Mouse (Mus musculus) forebrain, embryonic 14.5 days (tissue): ENCODE results near the gene Gm10638. TPM values are rescaled to one million over a fixed set of nuclear protein-coding genes. Genes with fewer than 3 reads are reported as not detected.

ENCODE experiments used
- ATAC-seq: fragments of 200-750 bp; cut with Nextera tagmentation; 2 replicates; pipeline ENCODE4 v1.8.0; 2017; ENCODE audit warnings: mild to moderate bottlenecking, moderate library complexity
- DNase-seq: peaks from one replicate; pipeline ENCODE4 v3.0.0-alpha.2; 2015; ENCODE audit warnings: low spot score
- H3K27ac ChIP-seq: fragments of 300-500 bp; sonication (generic); 2 replicates; pipeline ENCODE4 v1.5.1; 2014; ENCODE audit warnings: low read depth, mild to moderate bottlenecking, control low read depth, low read length, moderate library complexity
- H3K27me3 ChIP-seq: fragments of 300-500 bp; sonication (generic); replicated peaks from 2 replicates; pipeline ENCODE4 v1.6.1; 2014; ENCODE audit warnings: low read length, control low read depth, mixed read lengths; ENCODE audit not compliant: control insufficient read depth, insufficient read depth
- H3K36me3 ChIP-seq: fragments of 300-500 bp; sonication (generic); 2 replicates; pipeline ENCODE4 v1.6.1; 2014; ENCODE audit warnings: low read length, control low read depth; ENCODE audit not compliant: control insufficient read depth, insufficient read depth
- H3K4me1 ChIP-seq: fragments of 300-500 bp; sonication (generic); 2 replicates; pipeline ENCODE4 v1.6.1; 2014; ENCODE audit warnings: antibody characterized with exemption, low read length, control low read depth; ENCODE audit not compliant: control insufficient read depth, insufficient read depth
- H3K4me2 ChIP-seq: fragments of 300-500 bp; sonication (generic); 2 replicates; pipeline ENCODE4 v1.6.1; 2014; ENCODE audit warnings: mild to moderate bottlenecking, control low read depth, low read length
- H3K4me3 ChIP-seq: fragments of 300-500 bp; sonication (generic); 2 replicates; pipeline ENCODE4 v1.5.1; 2014; ENCODE audit warnings: low read depth, low read length, control low read depth
- H3K9ac ChIP-seq: fragments of 300-500 bp; sonication (generic); 2 replicates; pipeline ENCODE4 v1.6.1; 2014; ENCODE audit warnings: mild to moderate bottlenecking, low read length, control low read depth, moderate library complexity
- H3K9me3 ChIP-seq: fragments of 300-500 bp; sonication (generic); replicated peaks from 2 replicates; pipeline ENCODE4 v1.6.1; 2016; ENCODE audit warnings: low read length, control low read depth, mixed read lengths; ENCODE audit not compliant: control insufficient read depth
- WGBS: fragments of 180-500 bp; shearing (Covaris S2); extraction: QIAGEN DNeasy Blood & Tissue Kit; methylation state at CpG from one replicate; pipeline ENCODE4 v1.1.7; 2014; 5-methylcytosine and 5-hydroxymethylcytosine counted together
- polyA plus RNA-seq: library from polyadenylated mRNA; unstranded; fragments of >200 nt; fragmentation: Nextera tagmentation; extraction: Ambion mirVana; gene quantifications from 2 replicates; pipeline ENCODE4 v1.2.1, GENCODE M21; 2014

Gm10638 gene
- polyA plus RNA-seq, 1 experiment from 2014 or later: 6.0 TPM

- no peak overlapping the region for H3K9ac ChIP-seq
- 96% methylated on average over 1 of the region's 1 CpGs for WGBS
- H3K27ac ChIP-seq: no peak overlapping the region
- H3K4me1 ChIP-seq: peaks cover 10% of the 10 kb centered on the region; the same call in 1 of the 2 replicates
- no peak for DNase-seq
- no peak overlapping the region for H3K4me3 ChIP-seq
- H3K4me2 ChIP-seq: no peak overlapping the region
- no peak for ATAC-seq
- peaks cover 9% of the 10 kb centered on the region; the same call in 1 of the 2 replicates for H3K36me3 ChIP-seq
- H3K9me3 ChIP-seq: no peaks in the 10 kb centered on the region
- no peaks in the 10 kb centered on the region for H3K27me3 ChIP-seq
Observed at GRCm38 (mm10) chr8:86730860-86731259, 14.6 kb upstream of the Gm10638 start.

GRCm38 (mm10) chr8:86734171-86734570 lies 11.3 kb upstream of the Gm10638 start:
- Histone ChIP-seq H3K27me3 (no peaks in the 10 kb centered on the region), H3K4me2 (no peak overlapping the region), H3K4me1 (peaks cover 10% of the 10 kb centered on the region; the same call in 1 of the 2 replicates), H3K36me3 (no peaks in the 10 kb centered on the region), H3K9me3 (no peaks in the 10 kb centered on the region), H3K9ac (no peak overlapping the region), H3K27ac (no peak overlapping the region), H3K4me3 (no peak overlapping the region)
- 41% methylated on average over 4 of the region's 4 CpGs for WGBS
- DNase-seq: no peak
- no peak for ATAC-seq

- Histone ChIP-seq H3K9me3 (no peaks in the 10 kb centered on the region), H3K36me3 (no peaks in the 10 kb centered on the region), H3K27ac (no peak overlapping the region), H3K4me2 (no peak overlapping the region), H3K9ac (no peak overlapping the region), H3K27me3 (no peaks in the 10 kb centered on the region), H3K4me3 (no peak overlapping the region), H3K4me1 (peaks cover 10% of the 10 kb centered on the region; the same call in 1 of the 2 replicates)
- WGBS: 67% methylated on average over 1 of the region's 1 CpGs
- DNase-seq (no peak), ATAC-seq (no peak)
Observed at GRCm38 (mm10) chr8:86734954-86735353, 10.5 kb upstream of the Gm10638 start.

- H3K27me3 ChIP-seq: no peaks in the 10 kb centered on the region
- H3K27ac ChIP-seq: no peak overlapping the region
- H3K4me2 ChIP-seq: no peak overlapping the region
- peaks cover 6% of the 10 kb centered on the region; the same call in 1 of the 2 replicates for H3K4me1 ChIP-seq
- no peak overlapping the region for H3K4me3 ChIP-seq
- H3K9ac ChIP-seq: no peak overlapping the region
- H3K36me3 ChIP-seq: no peaks in the 10 kb centered on the region
- ATAC-seq: no peak
- no peaks in the 10 kb centered on the region for H3K9me3 ChIP-seq
- WGBS: 51% methylated on average over 3 of the region's 3 CpGs
- DNase-seq: no peak
Observed at GRCm38 (mm10) chr8:86735446-86736111, 9.9 kb upstream of the Gm10638 start.

GRCm38 (mm10) chr8:86740899-86741298 lies 4.6 kb upstream of the Gm10638 start:
- no peak for ATAC-seq
- no peaks in the 10 kb centered on the region for H3K36me3 ChIP-seq
- H3K9me3 ChIP-seq: no peaks in the 10 kb centered on the region
- H3K27ac ChIP-seq: no peak overlapping the region
- no peak overlapping the region for H3K4me3 ChIP-seq
- H3K27me3 ChIP-seq: no peaks in the 10 kb centered on the region
- no peak overlapping the region for H3K4me2 ChIP-seq
- H3K4me1 ChIP-seq: peaks cover 21% of the 10 kb centered on the region; the same call in 1 of the 2 replicates
- DNase-seq: no peak
- no peak overlapping the region for H3K9ac ChIP-seq

GRCm38 (mm10) chr8:86741627-86742026 lies 3.9 kb upstream of the Gm10638 start:
- no peaks in the 10 kb centered on the region for H3K9me3 ChIP-seq
- peaks cover 23% of the 10 kb centered on the region; the same call in 1 of the 2 replicates for H3K4me1 ChIP-seq

GRCm38 (mm10) chr8:86742605-86743345 lies 2.7 kb upstream of the Gm10638 start:
- peaks cover 25% of the 10 kb centered on the region; the same call in 1 of the 2 replicates for H3K4me1 ChIP-seq
- WGBS: 53% methylated on average over 7 of the region's 7 CpGs
- H3K27ac ChIP-seq: peak overlapping the region; percentile 11; the same call in 1 of the 2 replicates
- no peaks in the 10 kb centered on the region for H3K9me3 ChIP-seq
- H3K4me2 ChIP-seq: peak overlapping the region; percentile 12; the same call in 1 of the 2 replicates
- no peaks in the 10 kb centered on the region for H3K36me3 ChIP-seq
- H3K4me3 ChIP-seq: no peak overlapping the region
- H3K27me3 ChIP-seq: no peaks in the 10 kb centered on the region
- H3K9ac ChIP-seq: no peak overlapping the region
- DNase-seq: no peak
- no peak for ATAC-seq

More at GRCm38 (mm10) chr8:86741627-86742026, 3.9 kb upstream of the Gm10638 start:
- Histone ChIP-seq H3K36me3 (no peaks in the 10 kb centered on the region), H3K4me2 (no peak overlapping the region), H3K9ac (no peak overlapping the region), H3K4me3 (no peak overlapping the region), H3K27me3 (no peaks in the 10 kb centered on the region), H3K27ac (no peak overlapping the region)
- DNase-seq (no peak), ATAC-seq (no peak)

GRCm38 (mm10) chr8:86744313-86745220 lies 932 bp upstream of the Gm10638 start:
- peak overlapping the region; percentile 93 for H3K4me3 ChIP-seq
- no peaks in the 10 kb centered on the region for H3K36me3 ChIP-seq
- ATAC-seq (no peak), DNase-seq (peak; percentile 37)
- peaks cover 25% of the 10 kb centered on the region; the same call in 1 of the 2 replicates for H3K4me1 ChIP-seq
- H3K27ac ChIP-seq: peak overlapping the region; percentile 98
- H3K4me2 ChIP-seq: peak overlapping the region; percentile 69
- H3K27me3 ChIP-seq: no peaks in the 10 kb centered on the region
- WGBS: 4% methylated on average over 18 of the region's 18 CpGs
- no peaks in the 10 kb centered on the region for H3K9me3 ChIP-seq
- H3K9ac ChIP-seq: peak overlapping the region; percentile 99
